Mouse (Mus musculus): ENCODE results near the gene Bbs9.

DNA sequence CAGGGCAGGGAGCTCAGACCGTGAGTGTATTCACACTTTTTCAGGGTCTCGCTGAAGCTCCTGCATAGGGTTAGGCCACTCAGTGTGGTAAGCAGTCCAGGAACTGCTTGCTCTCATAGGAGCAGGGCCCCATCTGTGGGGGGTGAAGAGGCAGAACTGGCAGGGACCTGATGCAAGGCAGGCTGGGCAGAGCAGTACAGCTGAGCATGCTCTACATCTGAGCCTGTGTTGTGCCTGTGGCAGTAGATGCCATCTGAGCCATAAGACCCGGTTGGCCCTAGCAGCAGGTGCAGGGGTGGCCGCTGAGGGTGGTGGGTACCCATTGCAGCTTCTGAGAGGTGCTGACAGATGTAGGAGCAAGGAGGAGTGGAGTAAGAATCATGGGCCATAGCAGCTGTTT, 202.5 kb downstream of the Bbs9 start:
- TF ChIP-seq POLR2A (IDR thresholded peaks at IDR 0.05; ENCODE audit: low read depth, low read length): no peak
- no peak for TF ChIP-seq MAZ (IDR thresholded peaks at IDR 0.05; ENCODE audit: low read depth, low read length)
- TF ChIP-seq CTCF (conservative IDR thresholded peaks at IDR 0.05 in 1 of 2, IDR thresholded peaks at IDR 0.05 in 1 of 2; ENCODE audit: low read depth in 2 of 2, low read length in 2 of 2): no peak
- TF ChIP-seq TCF12 (IDR thresholded peaks at IDR 0.05; ENCODE audit: low read depth, low read length): no peak
- no peak for TF ChIP-seq EP300 (IDR thresholded peaks at IDR 0.05; ENCODE audit: low read length)
- TF ChIP-seq POLR2AphosphoS2 (IDR thresholded peaks at IDR 0.05; ENCODE audit: low read depth, low read length): no peak
- TF ChIP-seq CHD1 (IDR thresholded peaks at IDR 0.05; ENCODE audit: low read depth, low read length): no peak
- TF ChIP-seq MXI1 (IDR thresholded peaks at IDR 0.05; ENCODE audit: low read depth, low read length): no peak
- TF ChIP-seq ZKSCAN1 (IDR thresholded peaks at IDR 0.05; ENCODE audit: borderline replicate concordance, low read depth, low read length): no peak
